Mouse (Mus musculus): ENCODE data around the gene Rnf180.

Rnf180 gene

DNA sequence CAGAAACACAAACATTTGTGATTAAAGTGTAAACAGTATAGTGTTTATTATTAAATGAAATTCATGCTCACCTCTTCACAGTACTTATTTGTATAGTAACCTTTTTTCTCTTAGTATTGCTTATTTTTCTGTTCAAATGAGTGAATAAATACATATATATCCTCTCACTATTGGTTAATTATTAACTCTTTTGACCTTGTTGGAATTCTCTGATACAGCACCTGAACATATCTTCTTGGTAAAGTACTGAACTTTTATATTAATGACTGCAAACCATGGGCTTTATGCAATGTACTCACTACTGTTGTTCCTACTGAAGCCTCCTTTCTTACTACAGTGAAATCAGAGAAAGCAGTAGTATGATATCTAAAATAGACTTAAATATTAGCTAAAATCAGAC is 173.0 kb downstream of the Rnf180 start:
- DNase-seq, result no peak

DNA sequence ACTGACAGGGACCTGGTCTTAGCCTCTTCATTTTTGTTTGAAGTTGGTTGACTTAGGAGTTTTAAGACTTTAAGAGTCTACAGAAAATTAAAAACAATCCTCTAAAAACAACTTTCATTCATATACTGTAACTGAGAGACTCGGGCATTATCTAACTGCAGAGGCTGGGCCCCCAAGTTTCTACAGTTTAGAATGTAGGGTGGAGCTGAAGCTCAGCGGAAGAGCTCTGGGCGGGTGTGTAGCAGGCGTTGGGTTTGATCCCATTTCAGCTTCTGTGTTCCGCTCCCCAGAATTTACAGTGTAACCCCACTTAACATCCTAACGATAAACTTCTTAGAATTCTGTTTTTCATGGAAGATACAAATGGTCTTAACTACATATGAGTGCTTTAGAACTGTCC is 183.0 kb downstream of the Rnf180 start:
- no peak for DNase-seq

DNA sequence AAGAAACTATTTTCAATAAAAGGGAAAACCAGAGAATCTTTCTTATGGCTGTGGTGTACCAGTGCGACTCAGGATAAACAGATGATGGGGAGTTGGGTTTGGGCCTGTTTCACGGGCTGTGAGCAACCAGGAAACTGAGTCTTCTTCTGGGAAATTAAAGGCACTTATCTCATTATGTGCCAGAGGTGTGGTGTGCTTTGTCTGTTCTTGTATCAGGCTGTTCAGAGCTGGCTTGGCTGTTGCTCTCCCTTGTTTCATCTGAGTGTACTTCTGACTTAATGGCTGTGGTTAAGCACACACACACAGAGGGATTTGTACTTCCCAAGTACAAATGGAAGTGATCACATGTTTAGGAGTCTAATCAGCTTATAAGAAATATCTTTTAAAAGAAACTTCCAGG is 190.2 kb downstream of the Rnf180 start:
- no peak for DNase-seq

DNA sequence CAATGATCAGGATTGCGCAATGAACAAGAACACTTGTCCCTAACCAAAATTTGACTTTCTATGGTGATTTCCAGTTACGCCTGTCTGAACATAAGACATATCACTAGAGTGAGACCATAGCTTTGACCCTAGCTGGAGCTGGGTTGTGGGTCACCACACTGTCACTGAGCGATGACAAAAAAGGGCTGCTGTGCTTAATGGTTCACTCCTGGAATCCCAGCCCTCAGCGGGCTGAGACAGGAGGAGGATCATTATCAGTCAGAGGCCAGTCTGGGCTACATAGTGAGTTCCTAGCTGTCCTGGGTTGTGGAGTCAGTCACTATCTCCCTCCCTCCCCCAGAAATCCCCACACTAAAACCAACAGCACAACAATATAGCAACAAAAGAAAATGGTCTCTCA is 193.9 kb downstream of the Rnf180 start:
- no peak for DNase-seq

DNA sequence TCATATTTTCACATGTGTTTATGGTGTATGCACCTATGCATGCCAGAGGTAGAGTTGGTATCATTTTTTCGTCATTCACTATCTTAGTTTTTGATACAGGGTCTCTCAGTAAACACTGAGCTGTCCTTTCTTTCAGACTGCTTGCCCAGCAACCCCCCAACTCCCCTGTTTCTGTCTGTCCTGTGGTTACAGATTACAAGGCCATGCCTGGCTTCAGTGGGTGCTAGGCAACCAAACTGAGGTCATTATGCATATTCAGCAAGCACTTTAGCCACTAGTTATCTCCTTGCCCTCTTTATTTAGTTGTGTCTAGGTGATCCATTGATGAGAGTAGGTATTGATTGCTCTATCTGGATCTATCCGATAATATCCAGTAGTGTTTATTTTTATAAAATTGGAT is 198.3 kb downstream of the Rnf180 start:
- DNase-seq, result no peak

DNA sequence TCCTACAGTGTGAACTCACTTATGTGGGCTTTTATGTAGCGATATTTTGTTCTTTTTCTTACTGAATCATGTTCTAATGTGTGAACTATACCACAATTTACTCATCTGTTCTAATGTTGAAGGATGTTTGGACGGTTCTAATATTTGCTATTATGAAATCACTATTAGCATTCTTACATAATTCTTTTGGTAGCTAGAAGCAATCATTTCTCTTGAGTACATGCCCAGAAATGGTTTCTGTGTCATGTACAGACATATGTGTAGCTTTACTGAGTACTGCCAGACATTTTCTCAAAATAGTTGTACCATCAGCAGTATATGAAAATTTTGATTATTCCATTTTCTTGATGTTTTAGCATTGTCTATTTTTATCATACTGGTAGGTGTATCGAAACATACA is 205.3 kb downstream of the Rnf180 start:
- DNase-seq, result no peak

DNA sequence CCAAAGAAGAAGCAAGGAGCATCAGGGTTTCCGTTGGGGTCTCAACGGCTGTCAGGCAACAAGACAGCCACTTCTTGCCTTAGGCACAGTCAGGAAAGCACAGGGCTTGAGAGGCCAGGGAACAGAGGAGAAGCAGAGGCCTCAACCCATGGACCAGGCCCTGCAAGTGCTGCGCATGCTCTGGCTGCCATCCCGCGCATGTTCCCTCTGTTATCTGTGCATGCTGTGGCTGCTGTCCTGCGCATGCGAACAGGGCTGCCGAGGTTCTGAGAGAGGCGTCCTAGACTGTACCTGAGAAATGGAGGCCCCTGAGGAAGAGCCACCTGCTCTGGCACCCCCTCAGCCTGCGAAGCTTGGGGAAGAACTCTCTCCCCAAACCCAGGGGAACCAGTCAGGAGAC is 212.8 kb downstream of the Rnf180 start, which contains the start of gene 4933425L06Rik:
Gene 4933425L06Rik (plus strand): TSS at position 261 of the 400 bp plus-strand sequence.
- no peak for DNase-seq

Data from thymus, postnatal 36 days (tissue).